Mouse (Mus musculus) CH12.LX (cell line): ENCODE measurements around the gene Swsap1.

Source experiments
- CTCF ChIP-seq, 2 experiments: IDR thresholded peaks in 1 of 2; conservative IDR thresholded peaks in 1 of 2; 2 replicates each; pipeline ENCODE4 v1.5.1; 2011 to 2012; ENCODE audit warnings: low read depth in 2 of 2, low read length in 2 of 2, improper control_type of control experiment in 1 of 2, inconsistent platforms in 1 of 2, mild to moderate bottlenecking in 1 of 2, moderate library complexity in 1 of 2
- JUN ChIP-seq: IDR thresholded peaks from 2 replicates; pipeline ENCODE4 v1.6.1; 2011; ENCODE audit warnings: low read depth, mild to moderate bottlenecking, low read length, improper control_type of control experiment, moderate library complexity; ENCODE audit not compliant: insufficient read depth
- MAX ChIP-seq: IDR thresholded peaks from 2 replicates; pipeline ENCODE4 v1.6.1; 2011; ENCODE audit warnings: low read length, improper control_type of control experiment
- NRF1 ChIP-seq: IDR thresholded peaks from 2 replicates; pipeline ENCODE4 v1.6.1; 2014; ENCODE audit warnings: low read depth, mild to moderate bottlenecking, inconsistent platforms, low read length, improper control_type of control experiment, moderate library complexity

DNA sequence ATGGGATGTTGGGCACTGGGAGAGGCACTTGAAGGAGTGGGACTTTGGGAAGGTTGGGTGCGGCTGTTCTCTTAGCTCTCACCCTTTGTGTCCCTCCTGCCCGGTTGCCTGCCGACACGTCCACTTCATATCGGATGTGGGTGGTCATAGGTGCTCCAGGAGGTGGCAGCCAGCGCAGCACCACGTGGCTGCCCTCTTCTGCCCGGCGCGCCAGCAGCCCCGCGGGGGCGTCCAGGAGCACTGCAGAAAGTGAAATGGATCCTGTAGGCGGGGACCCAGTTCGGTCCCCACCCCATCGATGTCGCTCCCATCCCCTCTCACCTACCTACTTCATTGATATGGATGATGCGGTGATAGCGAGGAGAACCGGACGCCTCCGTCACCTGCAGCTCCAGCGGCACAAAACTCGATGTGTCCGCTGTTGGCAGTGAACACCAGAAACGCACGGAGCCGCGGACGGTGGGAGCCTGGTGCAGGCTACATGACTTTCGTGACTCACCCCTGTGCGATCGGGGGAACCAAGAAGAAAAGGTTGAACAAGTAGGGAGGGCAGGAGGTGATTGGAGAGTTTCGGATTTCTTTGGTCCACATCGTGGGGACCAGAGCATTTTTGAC lies 5.9 kb downstream of the Swsap1 start:
- TF ChIP-seq CTCF (conservative IDR thresholded peaks at IDR 0.05 in 1 of 2, IDR thresholded peaks at IDR 0.05 in 1 of 2; ENCODE audit: low read depth in 2 of 2, low read length in 2 of 2) (no peak; a peak in 1 of 4 replicates), NRF1 (no peak), JUN (no peak), MAX (no peak)
